Mouse (Mus musculus) urinary bladder, postnatal 36 days (tissue): ENCODE data around the gene Gata3.

Source experiments
- DNase-seq, 2 experiments: peaks; one replicate each; pipeline ENCODE4 v3.0.0; 2022; ENCODE audit warnings: low spot score in 2 of 2, mixed read lengths in 1 of 2

Gene Gata3

GRCm38 (mm10) chr2:9886031-9886430, 3.8 kb downstream of the Gata3 start:
- no peak for DNase-seq

GRCm38 (mm10) chr2:9885217-9885770, 4.5 kb downstream of the Gata3 start:
- no peak for DNase-seq

- no peak for DNase-seq
These were observed 5.2 kb downstream of the Gata3 start for GRCm38 (mm10) chr2:9884533-9885216.

- DNase-seq: no peak
These were observed 5.9 kb downstream of the Gata3 start for GRCm38 (mm10) chr2:9883803-9884532.

GRCm38 (mm10) chr2:9882926-9883802, 6.7 kb downstream of the Gata3 start:
- no peak for DNase-seq

- DNase-seq: no peak
These were observed 7.4 kb downstream of the Gata3 start for GRCm38 (mm10) chr2:9882371-9882925.

- no peak for DNase-seq
These were observed 8.2 kb downstream of the Gata3 start for GRCm38 (mm10) chr2:9881611-9882023.

GRCm38 (mm10) chr2:9881051-9881591, 8.7 kb downstream of the Gata3 start, which contains the start of gene 4930412O13Rik:
Gene 4930412O13Rik, plus strand, starts transcription at chr2:9881252.
- DNase-seq: no peak

- no peak for DNase-seq
These were observed 9.6 kb downstream of the Gata3 start for GRCm38 (mm10) chr2:9880271-9880670.

GRCm38 (mm10) chr2:9879493-9879892, 10.3 kb downstream of the Gata3 start:
- DNase-seq: peak; percentile 93 to 95

GRCm38 (mm10) chr2:9879092-9879491, 10.7 kb downstream of the Gata3 start:
- DNase-seq: no peak

GRCm38 (mm10) chr2:9878564-9879081, 11.2 kb downstream of the Gata3 start:
- peak; percentile 71 to 84 for DNase-seq

GRCm38 (mm10) chr2:9877966-9878563, 11.8 kb downstream of the Gata3 start:
- no peak for DNase-seq

- no peak for DNase-seq
These were observed 12.5 kb downstream of the Gata3 start for GRCm38 (mm10) chr2:9877326-9877690.

- DNase-seq: no peak
These were observed 13.1 kb downstream of the Gata3 start for GRCm38 (mm10) chr2:9876621-9877325.

- DNase-seq: no peak
These were observed 14.0 kb downstream of the Gata3 start for GRCm38 (mm10) chr2:9875676-9876357.

- no peak for DNase-seq
These were observed 14.6 kb downstream of the Gata3 start for GRCm38 (mm10) chr2:9875220-9875619.

GRCm38 (mm10) chr2:9874467-9875219, 15.2 kb downstream of the Gata3 start:
- DNase-seq: no peak

GRCm38 (mm10) chr2:9873757-9874156, 16.1 kb downstream of the Gata3 start:
- no peak for DNase-seq
